Mouse (Mus musculus) testis, adult 2 months (tissue): ENCODE data around the gene Npas4. TPM values are rescaled to one million over a fixed set of nuclear protein-coding genes. Genes with fewer than 3 reads are reported as not detected.
"Not testable (repeated sequence)": the region's sequence is repeated elsewhere in the genome, so short reads cannot be mapped to it uniquely, and the experiment has no call there.

Experiments
- H3K27ac ChIP-seq: fragments of 200-500 bp; 2 replicates; pipeline ENCODE4 v1.5.1; 2012; ENCODE audit warnings: low read depth, low read length; ENCODE audit not compliant: control insufficient read depth, insufficient read depth
- H3K27me3 ChIP-seq: fragments of 200-500 bp; 2 replicates; pipeline ENCODE4 v1.6.1; 2012; ENCODE audit warnings: mild to moderate bottlenecking, low read length, moderate library complexity; ENCODE audit not compliant: control insufficient read depth, insufficient read depth
- H3K36me3 ChIP-seq: fragments of 200-500 bp; 2 replicates; pipeline ENCODE4 v1.6.1; 2012; ENCODE audit warnings: mild to moderate bottlenecking, low read length; ENCODE audit not compliant: control insufficient read depth, insufficient read depth
- H3K4me1 ChIP-seq: fragments of 200-500 bp; 2 replicates; pipeline ENCODE4 v1.6.1; 2012; ENCODE audit warnings: low read length; ENCODE audit not compliant: control insufficient read depth, insufficient read depth
- H3K4me3 ChIP-seq: fragments of 200-500 bp; 2 replicates; pipeline ENCODE4 v1.5.1; 2012; ENCODE audit warnings: low read depth, mild to moderate bottlenecking, low read length, moderate library complexity, mixed read lengths; ENCODE audit not compliant: control insufficient read depth
- CTCF ChIP-seq: fragments of 200-500 bp; IDR thresholded peaks from 2 replicates; pipeline ENCODE4 v1.5.1; 2012; ENCODE audit warnings: low read depth, mild to moderate bottlenecking, inconsistent platforms, low read length, moderate library complexity; ENCODE audit not compliant: control insufficient read depth, insufficient read depth, insufficient replicate concordance
- POLR2A ChIP-seq: fragments of 200-500 bp; IDR thresholded peaks from 2 replicates; pipeline ENCODE4 v1.6.1; 2012; ENCODE audit warnings: low read depth, mild to moderate bottlenecking, inconsistent platforms, low read length, moderate library complexity; ENCODE audit not compliant: control insufficient read depth
- polyA plus RNA-seq: library from polyadenylated mRNA; depleted of rRNA; stranded (reverse); fragments of >200 nt; gene quantifications from 2 replicates; pipeline ENCODE4 v1.2.3, GENCODE M21; 2012

Gene Npas4
- polyA plus RNA-seq, 1 experiment, result 1.4 TPM

GRCm38 (mm10) chr19:4992371-4992770 lies 2.3 kb upstream of the Npas4 start:
- no peak for TF ChIP-seq CTCF
- TF ChIP-seq POLR2A, result no peak
- Histone ChIP-seq H3K27ac (no peak overlapping the region), H3K4me3 (no peak overlapping the region), H3K36me3 (no peaks in the 10 kb centered on the region), H3K4me1 (peaks cover 12% of the 10 kb centered on the region), H3K27me3 (no peaks in the 10 kb centered on the region)

- H3K27ac ChIP-seq, result no peak overlapping the region
- H3K27me3 ChIP-seq, result no peaks in the 10 kb centered on the region
- H3K4me1 ChIP-seq, result peaks cover 12% of the 10 kb centered on the region
- no peak overlapping the region for H3K4me3 ChIP-seq
- H3K36me3 ChIP-seq, result no peaks in the 10 kb centered on the region
- no peak for TF ChIP-seq CTCF
These were observed 600 bp upstream of the Npas4 start for GRCm38 (mm10) chr19:4990716-4991115.

- H3K4me3 ChIP-seq, result peak overlapping the region; percentile 35; the same call in 1 of the 2 replicates
- no peaks in the 10 kb centered on the region for H3K36me3 ChIP-seq
- peaks cover 12% of the 10 kb centered on the region for H3K4me1 ChIP-seq
- H3K27ac ChIP-seq, result no peak overlapping the region
- no peaks in the 10 kb centered on the region for H3K27me3 ChIP-seq
- no peak for TF ChIP-seq POLR2A
- TF ChIP-seq CTCF, result no peak
These were observed 471 bp downstream of the Npas4 start for GRCm38 (mm10) chr19:4989434-4990255.

GRCm38 (mm10) chr19:4989013-4989412 lies 1.1 kb downstream of the Npas4 start:
- Histone ChIP-seq H3K36me3 (no peaks in the 10 kb centered on the region), H3K27me3 (no peaks in the 10 kb centered on the region), H3K27ac (no peak overlapping the region), H3K4me1 (peaks cover 15% of the 10 kb centered on the region), H3K4me3 (no peak overlapping the region)
- TF ChIP-seq CTCF (peak; percentile 40; the same call in 1 of the 2 replicates), POLR2A (no peak)

GRCm38 (mm10) chr19:4981767-4982166 lies 8.3 kb downstream of the Npas4 start:
- TF ChIP-seq CTCF (peak; percentile 51; the same call in 1 of the 2 replicates), POLR2A (no peak)
- no peaks in the 10 kb centered on the region for H3K27me3 ChIP-seq
- no peak overlapping the region for H3K4me3 ChIP-seq
- no peaks in the 10 kb centered on the region for H3K36me3 ChIP-seq
- peaks cover 3% of the 10 kb centered on the region for H3K4me1 ChIP-seq
- H3K27ac ChIP-seq, result no peak overlapping the region

- TF ChIP-seq POLR2A (no peak), CTCF (no peak)
- Histone ChIP-seq H3K4me1 (no peaks in the 10 kb centered on the region), H3K36me3 (no peaks in the 10 kb centered on the region; the same call in 1 of the 2 replicates), H3K27ac (no peak overlapping the region), H3K4me3 (no peak overlapping the region), H3K27me3 (no peaks in the 10 kb centered on the region)
These were observed 21.9 kb downstream of the Npas4 start for GRCm38 (mm10) chr19:4968236-4968635.

GRCm38 (mm10) chr19:4961928-4962601 lies 28.1 kb downstream of the Npas4 start, which contains the start of gene Mrpl11:
Gene Mrpl11 (plus strand): TSS chr19:4962147.
- H3K27me3 ChIP-seq, result no peaks in the 10 kb centered on the region
- H3K27ac ChIP-seq, result peak within 1 kb of the TSS; percentile 88
- H3K36me3 ChIP-seq, result no peaks in the 10 kb centered on the region; the same call in 1 of the 2 replicates
- TF ChIP-seq POLR2A (peak; percentile 68; the same call in 1 of the 2 replicates), CTCF (peak; percentile 61; the same call in 1 of the 2 replicates)
- H3K4me1 ChIP-seq, result no peaks in the 10 kb centered on the region
- peak within 1 kb of the TSS; percentile 96 for H3K4me3 ChIP-seq

GRCm38 (mm10) chr19:4948641-4949040 lies 41.5 kb downstream of the Npas4 start:
- H3K27ac ChIP-seq, H3K4me3 ChIP-seq, H3K36me3 ChIP-seq, H3K4me1 ChIP-seq, H3K27me3 ChIP-seq: not testable (repeated sequence)
